Mouse (Mus musculus) heart, embryonic 16.5 days (tissue): ENCODE results near the gene Glis1. TPM values are rescaled to one million over a fixed set of nuclear protein-coding genes. Genes with fewer than 3 reads are reported as not detected.

ENCODE experiments used
- ATAC-seq: fragments of 200-750 bp; cut with Nextera tagmentation; replicated peaks from 2 replicates; pipeline ENCODE4 v1.8.0; 2017; ENCODE audit warnings: moderate number of reproducible peaks; ENCODE audit not compliant: insufficient read depth, low FRiP score; ENCODE audit errors: extremely low read depth
- H3K27ac ChIP-seq: fragments of 300-500 bp; sonication (generic); 2 replicates; pipeline ENCODE4 v1.5.1; 2014; ENCODE audit warnings: mild to moderate bottlenecking, low read length, control low read depth, moderate library complexity
- H3K27me3 ChIP-seq: fragments of 300-500 bp; sonication (generic); 2 replicates; pipeline ENCODE4 v1.6.1; 2014; ENCODE audit warnings: low read length, mixed read lengths; ENCODE audit not compliant: control insufficient read depth, insufficient read depth
- H3K36me3 ChIP-seq: fragments of 300-500 bp; sonication (generic); 2 replicates; pipeline ENCODE4 v1.6.1; 2014; ENCODE audit not compliant: control insufficient read depth, insufficient read depth
- H3K4me1 ChIP-seq: fragments of 300-500 bp; sonication (generic); 2 replicates; pipeline ENCODE4 v1.6.1; 2014; ENCODE audit warnings: low read length, mixed read lengths; ENCODE audit not compliant: control insufficient read depth, insufficient read depth
- H3K4me2 ChIP-seq: fragments of 300-500 bp; sonication (generic); 2 replicates; pipeline ENCODE4 v1.6.1; 2014; ENCODE audit warnings: low read depth, mild to moderate bottlenecking, control low read depth, low read length
- H3K4me3 ChIP-seq: fragments of 300-500 bp; sonication (generic); 2 replicates; pipeline ENCODE4 v1.5.1; 2014; ENCODE audit warnings: mild to moderate bottlenecking, control low read depth, low read length
- H3K9ac ChIP-seq: fragments of 300-500 bp; sonication (generic); 2 replicates; pipeline ENCODE4 v1.6.1; 2014; ENCODE audit warnings: low read length, control low read depth
- H3K9me3 ChIP-seq: fragments of 300-500 bp; sonication (generic); replicated peaks from 2 replicates; pipeline ENCODE4 v1.6.1; 2016; ENCODE audit warnings: low read length; ENCODE audit not compliant: control insufficient read depth
- WGBS: fragments of 180-500 bp; shearing (Covaris S2); extraction: QIAGEN DNeasy Blood & Tissue Kit; methylation state at CpG from one replicate; pipeline ENCODE4 v1.1.7; 2014; 5-methylcytosine and 5-hydroxymethylcytosine counted together
- microRNA-seq: library from miRNA; unstranded; fragments of <30 nt; microRNA quantifications from one replicate; pipeline ENCODE4, GENCODE M21; 2017
- polyA plus RNA-seq: library from polyadenylated mRNA; unstranded; fragments of >200 nt; fragmentation: Nextera tagmentation; extraction: Ambion mirVana; gene quantifications from 2 replicates; pipeline ENCODE4 v1.2.1, GENCODE M21; 2015

Gene Glis1
- polyA plus RNA-seq, 1 experiment from 2014 or later, result 0.16 TPM

GRCm38 (mm10) chr4:107681099-107681849 is 246.9 kb downstream of the Glis1 start:
- no peak overlapping the region for H3K4me2 ChIP-seq
- no peak overlapping the region for H3K4me3 ChIP-seq
- 42% methylated on average over 9 of the region's 9 CpGs for WGBS
- no peaks in the 10 kb centered on the region for H3K36me3 ChIP-seq
- 0 out of 2 replicates have a peak, but pooled peaks cover 3% of the 10 kb centered on the region for H3K27me3 ChIP-seq
- no peak overlapping the region for H3K9ac ChIP-seq
- H3K9me3 ChIP-seq, result no peaks in the 10 kb centered on the region
- no peaks in the 10 kb centered on the region for H3K4me1 ChIP-seq
- no peak for ATAC-seq
- no peak overlapping the region for H3K27ac ChIP-seq

- H3K27ac ChIP-seq, result no peak overlapping the region
- H3K4me2 ChIP-seq, result no peak overlapping the region
- H3K4me1 ChIP-seq, result peaks cover 4% of the 10 kb centered on the region; the same call in 1 of the 2 replicates
- WGBS, result 81% methylated on average over 37 of the region's 37 CpGs
- H3K9me3 ChIP-seq, result no peaks in the 10 kb centered on the region
- no peak for ATAC-seq
- H3K27me3 ChIP-seq, result 0 out of 2 replicates have a peak, but pooled peaks cover 3% of the 10 kb centered on the region
- no peak overlapping the region for H3K4me3 ChIP-seq
- no peaks in the 10 kb centered on the region for H3K36me3 ChIP-seq
- H3K9ac ChIP-seq, result no peak overlapping the region
Observed at GRCm38 (mm10) chr4:107683006-107683756, 248.8 kb downstream of the Glis1 start.

- WGBS, result 83% methylated on average over 14 of the region's 14 CpGs
- ATAC-seq, result no peak
- Histone ChIP-seq H3K27me3 (0 out of 2 replicates have a peak, but pooled peaks cover 3% of the 10 kb centered on the region), H3K27ac (no peak within 1 kb of the TSS), H3K9me3 (no peaks in the 10 kb centered on the region), H3K4me3 (no peak within 1 kb of the TSS), H3K4me2 (no peak within 1 kb of the TSS), H3K4me1 (peaks cover 5% of the 10 kb centered on the region; the same call in 1 of the 2 replicates), H3K9ac (no peak within 1 kb of the TSS), H3K36me3 (no peaks in the 10 kb centered on the region)
Observed at GRCm38 (mm10) chr4:107684130-107684529, 249.7 kb downstream of the Glis1 start, which contains the start of gene Dmrtb1. Gene Dmrtb1, minus strand, starts transcription at chr4:107684230.

Small RNA genes lying within 50 kb of the gene (microRNA-seq; reads per million reads assigned to microRNA genes)
- gene Gm24804, result not detected

Other genes with a start within 250 kb of the Glis1 start
- not detected in 2 replicates for gene Ldlrad1, start 225.4 kb upstream of the Glis1 start, polyA plus RNA-seq
- gene Lrrc42, start 181.1 kb upstream of the Glis1 start, polyA plus RNA-seq, result 40.5 and 48.3 TPM in 2 replicates
- gene Hspb11, start 181.0 kb upstream of the Glis1 start, polyA plus RNA-seq, result 29.1 and 34.0 TPM in 2 replicates
- 0.35 and 0.91 TPM in 2 replicates for gene Dio1, start 127.4 kb upstream of the Glis1 start, polyA plus RNA-seq
- 45.1 and 45.6 TPM in 2 replicates for gene Yipf1, start 120.2 kb upstream of the Glis1 start, polyA plus RNA-seq
- 22.6 and 23.4 TPM in 2 replicates for gene Ndc1, start 66.8 kb upstream of the Glis1 start, polyA plus RNA-seq
- gene Dmrtb1, start 249.6 kb downstream of the Glis1 start, polyA plus RNA-seq, result not detected in 2 replicates